Mouse (Mus musculus) brain, embryonic 18.5 days (tissue): ENCODE measurements around the gene Rapgef6.
"Not testable (repeated sequence)": the region's sequence is repeated elsewhere in the genome, so short reads cannot be mapped to it uniquely, and the experiment has no call there.

Source experiments
- DNase-seq: peaks from one replicate; pipeline ENCODE4 v3.0.0-alpha.2; 2012; ENCODE audit warnings: low read depth, low spot score

The Rapgef6 gene

DNA sequence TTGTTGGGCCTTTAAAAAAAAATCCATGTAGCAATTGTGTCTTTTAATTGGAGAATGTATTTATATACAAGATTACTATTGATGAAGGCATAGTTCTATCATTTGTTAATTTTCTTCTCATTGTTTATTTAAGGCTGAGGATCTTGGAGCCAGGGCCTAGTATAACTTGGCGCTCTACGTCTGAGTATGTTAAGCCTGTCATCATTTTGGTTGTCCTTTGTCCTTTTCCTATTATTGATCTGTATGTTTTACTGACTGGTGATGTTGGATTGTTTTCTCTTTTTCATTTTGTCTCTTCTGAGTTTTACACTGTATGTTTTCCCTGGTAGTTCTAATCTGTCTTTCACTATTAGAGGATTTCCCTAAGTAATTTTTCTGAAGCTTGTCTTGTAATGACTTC, 52.1 kb downstream of the Rapgef6 start:
- DNase-seq = no peak

DNA sequence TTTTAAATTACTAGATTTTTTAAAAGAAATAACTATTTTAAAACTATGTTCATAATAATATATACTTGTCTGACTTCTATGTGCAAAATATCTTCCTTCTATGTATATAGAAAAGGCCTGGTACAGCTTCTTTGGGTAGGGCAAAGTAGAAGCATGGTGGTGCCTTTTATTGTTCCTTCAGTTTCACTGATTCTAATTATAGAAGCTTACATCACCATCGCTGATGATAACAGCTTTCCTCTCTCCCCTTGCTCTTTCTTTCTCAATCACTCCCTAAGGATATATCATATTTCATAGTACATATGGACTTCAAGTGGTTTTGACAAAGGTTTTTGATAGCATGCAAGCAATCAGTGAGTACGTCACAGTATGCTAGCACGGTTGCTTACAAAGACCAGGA, 69.9 kb downstream of the Rapgef6 start:
- DNase-seq = no peak

GRCm38 (mm10) chr11:54594049-54594448, 71.4 kb downstream of the Rapgef6 start:
- DNase-seq = no peak

GRCm38 (mm10) chr11:54595053-54595452, 72.4 kb downstream of the Rapgef6 start:
- no peak for DNase-seq

DNA sequence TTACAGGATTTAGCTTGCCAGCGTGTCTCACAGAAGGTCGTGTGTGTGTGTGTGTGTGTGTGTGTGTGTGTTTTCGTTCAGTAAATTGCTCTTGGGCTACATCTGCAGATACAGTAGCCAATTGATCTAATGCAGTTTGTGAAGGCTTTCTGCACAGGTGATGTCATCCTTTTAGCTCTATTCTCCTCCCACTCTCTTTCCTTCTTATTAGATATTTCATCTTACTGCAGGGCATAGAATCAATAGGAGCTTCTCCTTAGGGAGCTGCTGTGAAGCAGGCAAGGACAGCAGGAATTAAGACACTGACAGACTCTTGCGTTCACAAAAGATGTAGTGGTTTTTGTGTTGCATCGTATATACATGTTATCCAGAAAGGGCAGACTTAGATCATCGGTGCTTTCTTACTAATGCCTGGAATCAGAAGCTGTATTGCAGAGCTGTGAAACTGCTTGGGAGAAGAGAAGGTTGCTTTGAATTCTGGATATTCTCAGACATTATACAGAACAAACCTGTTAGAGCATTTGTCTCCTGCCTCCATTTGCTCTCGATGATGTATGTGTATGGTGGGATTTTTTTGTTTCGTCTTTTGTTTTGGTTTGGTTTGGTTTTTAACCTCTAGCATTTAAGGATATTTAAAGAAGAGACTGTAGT, 73.4 kb downstream of the Rapgef6 start:
- DNase-seq = peak; percentile 37

DNA sequence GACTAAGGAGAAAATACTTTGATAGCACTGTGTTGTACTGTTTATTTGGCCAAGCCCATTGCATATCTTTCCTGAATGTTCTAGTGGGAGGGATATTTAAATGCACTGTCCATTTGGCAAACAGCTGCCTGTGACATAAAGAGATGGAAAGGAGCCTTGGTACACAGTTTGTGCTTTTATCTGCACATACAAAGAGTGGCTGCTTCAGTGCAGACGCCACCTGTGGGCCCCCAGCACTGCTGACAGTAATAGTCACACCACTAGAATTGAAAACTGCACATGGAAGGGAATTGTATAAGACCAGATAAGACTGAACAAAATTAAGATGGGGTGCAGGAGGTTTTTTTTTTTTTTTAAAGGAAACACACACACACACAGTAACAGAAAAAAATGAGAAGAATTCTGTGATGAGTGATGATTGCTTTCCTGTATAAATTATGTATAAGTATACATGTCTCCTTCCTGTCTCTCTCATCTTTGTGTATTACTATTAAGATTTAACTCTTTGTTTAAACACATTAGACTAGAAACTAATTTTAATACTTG, 75.3 kb downstream of the Rapgef6 start:
- no peak for DNase-seq

- DNase-seq = no peak
Observed at GRCm38 (mm10) chr11:54601121-54601520, 78.5 kb downstream of the Rapgef6 start.

DNA sequence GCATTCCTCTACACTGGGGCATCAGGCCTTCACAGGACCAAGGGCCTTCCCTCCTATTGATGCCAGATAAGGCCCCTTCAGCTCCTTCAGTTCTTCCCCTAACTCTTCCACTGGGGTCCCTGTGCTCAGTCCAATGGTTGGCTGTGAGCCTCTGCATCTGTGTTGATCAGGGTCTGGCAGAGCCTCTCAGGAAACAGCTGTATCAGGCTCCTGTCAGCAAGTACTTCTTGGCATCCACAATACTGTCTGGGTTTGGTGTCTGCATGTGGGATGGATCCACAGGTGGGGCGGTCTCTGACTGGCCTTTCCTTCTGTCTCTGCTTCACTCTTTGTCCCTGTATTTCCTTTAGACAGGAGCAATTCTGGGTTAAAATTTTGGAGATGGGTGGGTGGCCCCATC, 80.1 kb downstream of the Rapgef6 start:
- not testable (repeated sequence) for DNase-seq

- DNase-seq = no peak
Observed at GRCm38 (mm10) chr11:54604415-54604814, 81.8 kb downstream of the Rapgef6 start.

DNA sequence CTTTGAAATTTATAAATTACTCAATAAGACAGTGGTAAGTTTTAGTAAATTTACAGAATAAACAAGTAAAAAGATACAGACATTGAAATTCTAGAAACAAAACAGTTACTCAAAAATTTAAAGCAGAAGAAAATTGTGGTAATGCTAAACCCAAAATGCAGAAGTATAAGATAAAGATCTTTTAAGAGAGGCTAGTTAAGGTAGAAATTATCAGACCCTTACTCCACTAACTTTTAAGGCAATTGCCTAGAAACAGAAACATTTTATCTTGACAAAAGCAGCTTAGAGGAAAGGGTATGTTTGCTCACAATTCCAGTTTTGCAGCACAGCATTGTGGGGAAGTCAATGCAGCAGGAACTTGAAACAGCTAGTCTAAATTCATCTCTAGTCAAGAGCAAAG, 91.0 kb downstream of the Rapgef6 start:
- DNase-seq = no peak

GRCm38 (mm10) chr11:54614560-54614959, 91.9 kb downstream of the Rapgef6 start:
- no peak for DNase-seq

DNA sequence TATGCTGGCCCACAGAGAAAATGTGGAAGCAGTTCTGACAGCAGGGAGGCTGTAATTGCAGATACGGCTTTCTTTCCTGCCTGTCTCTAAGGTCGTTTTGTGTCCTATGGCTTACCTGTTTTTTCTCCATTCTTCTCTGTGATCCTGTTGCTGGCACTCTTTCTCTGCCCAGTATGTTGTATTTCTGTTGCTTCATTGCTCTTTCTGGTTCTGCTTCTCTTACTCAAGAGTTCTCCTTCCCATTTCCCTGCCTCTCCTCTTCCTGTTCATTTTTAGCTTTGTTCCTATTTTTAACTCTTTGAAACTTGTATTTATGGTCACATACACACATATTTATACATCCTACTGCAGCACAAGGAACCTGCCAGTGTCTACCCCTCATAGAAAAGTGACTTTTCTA, 96.2 kb downstream of the Rapgef6 start:
- no peak for DNase-seq

DNA sequence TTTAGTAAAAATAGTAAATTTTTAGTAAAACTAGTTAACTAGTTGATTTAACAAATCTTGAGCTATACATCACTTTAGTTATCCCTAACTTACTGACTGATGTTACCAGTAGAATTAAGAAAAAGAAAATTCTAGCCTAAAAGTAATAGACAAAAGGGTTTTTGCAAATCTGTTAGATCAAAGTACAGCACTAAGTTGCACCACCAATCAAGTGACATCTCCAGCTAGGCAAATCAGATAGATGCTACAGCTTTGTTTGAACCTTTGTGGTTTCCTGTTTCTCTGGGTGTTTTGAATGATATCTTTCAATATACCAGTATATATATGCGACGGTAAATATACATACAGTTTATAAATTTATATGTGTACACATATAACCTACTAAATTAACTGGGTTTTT, 99.1 kb downstream of the Rapgef6 start:
- DNase-seq = no peak

GRCm38 (mm10) chr11:54626905-54627304, 104.3 kb downstream of the Rapgef6 start:
- no peak for DNase-seq

- no peak for DNase-seq
Observed at GRCm38 (mm10) chr11:54646420-54646819, 123.8 kb downstream of the Rapgef6 start.

DNA sequence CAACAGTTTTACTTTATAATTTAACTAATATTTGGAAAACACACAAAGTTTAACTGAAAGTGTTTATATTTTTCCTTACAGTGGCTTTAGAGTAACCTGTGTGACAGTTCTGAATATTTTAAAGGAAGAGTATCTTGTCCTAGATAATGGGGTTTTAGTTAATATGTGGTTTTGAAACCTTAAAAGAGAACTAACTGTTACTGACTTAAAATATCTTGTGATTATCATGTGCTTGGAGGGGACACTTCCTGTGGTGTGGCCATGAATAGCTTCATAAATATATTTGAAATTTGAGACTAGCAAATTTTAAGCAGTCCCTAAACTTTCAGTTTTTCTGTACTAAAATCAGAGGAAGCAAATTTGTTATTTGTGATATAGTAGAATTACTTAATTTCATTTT, 125.9 kb downstream of the Rapgef6 start:
- DNase-seq = no peak

DNA sequence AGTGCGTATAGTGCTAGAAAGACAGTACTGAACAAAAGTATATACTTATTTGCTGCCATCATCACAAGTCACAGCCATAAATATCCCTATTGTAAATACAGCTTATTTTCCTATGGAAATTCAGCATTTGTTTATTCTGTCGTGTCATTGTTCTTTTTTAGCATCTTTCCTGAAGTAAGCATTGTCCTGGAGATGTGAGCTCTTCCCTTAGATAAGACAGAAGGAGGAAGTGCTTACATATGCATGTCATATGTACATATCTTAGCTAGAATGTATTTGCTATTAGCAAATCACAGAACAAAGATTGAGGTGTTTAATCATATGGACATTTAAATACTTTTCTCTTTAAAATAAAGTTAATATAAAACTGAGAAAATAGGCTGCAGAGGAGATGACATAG, 132.8 kb downstream of the Rapgef6 start:
- no peak for DNase-seq

DNA sequence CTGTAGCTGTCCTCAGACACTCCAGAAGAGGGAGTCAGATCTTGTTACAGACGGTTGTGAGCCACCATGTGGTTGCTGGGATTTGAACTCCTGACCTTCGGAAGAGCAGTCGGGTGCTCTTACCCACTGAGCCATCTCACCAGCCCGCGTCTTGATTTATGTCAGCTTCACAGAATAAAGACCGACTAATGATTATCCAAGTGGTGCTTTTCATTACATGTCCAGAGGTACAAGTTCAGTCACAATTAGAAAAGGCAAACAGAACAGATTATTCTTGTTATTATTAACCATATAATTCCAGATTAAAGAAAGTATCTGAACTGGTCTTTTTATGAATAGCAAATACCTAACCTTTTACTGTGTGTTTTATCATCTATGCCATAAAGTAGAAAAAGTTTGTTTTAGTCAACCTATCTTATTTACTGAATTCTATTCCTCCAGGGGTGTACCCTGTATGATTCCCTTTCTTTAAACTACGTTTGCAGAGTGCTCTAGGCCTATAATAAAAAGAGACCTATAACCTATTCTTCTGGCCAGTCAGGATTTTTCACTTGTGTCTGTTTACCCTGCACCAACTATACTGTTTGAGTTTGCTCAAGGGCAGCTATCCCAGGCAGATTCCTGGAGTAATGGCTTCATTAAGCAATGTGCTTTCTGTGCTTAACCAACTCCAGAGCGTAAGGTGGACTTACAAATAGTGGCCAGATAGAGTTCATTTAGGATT, 151.1 kb downstream of the Rapgef6 start:
- DNase-seq = no peak

DNA sequence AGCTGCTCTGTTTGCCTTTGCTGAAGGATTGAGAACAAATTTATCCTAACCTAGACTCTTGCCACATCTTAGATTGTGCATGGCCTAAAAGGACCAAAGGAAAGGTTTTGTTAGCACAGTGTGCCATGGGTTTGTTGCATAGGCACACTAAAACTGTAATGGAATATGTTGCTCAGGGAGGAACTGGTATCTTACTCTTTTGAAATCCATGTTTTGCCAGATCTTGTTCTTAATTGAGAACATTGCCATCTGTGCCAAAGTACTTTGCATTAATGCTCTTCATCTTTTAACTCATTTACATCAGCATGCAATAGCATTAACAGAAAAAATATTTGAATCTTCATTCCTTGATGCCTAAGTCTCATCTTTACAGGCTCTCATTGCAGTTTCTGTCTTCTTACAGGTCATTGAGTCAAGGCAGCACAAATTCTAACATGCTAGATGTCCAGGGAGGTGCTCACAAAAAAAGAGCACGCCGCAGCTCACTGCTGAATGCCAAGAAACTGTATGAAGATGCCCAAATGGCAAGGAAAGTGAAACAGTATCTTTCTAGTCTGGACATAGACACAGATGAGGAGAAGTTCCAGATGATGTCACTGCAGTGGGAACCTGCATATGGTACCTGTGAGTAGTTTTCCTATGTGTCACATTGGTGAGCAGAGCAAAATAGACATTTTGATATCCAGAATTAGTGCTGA, 153.3 kb downstream of the Rapgef6 start:
- no peak for DNase-seq

DNA sequence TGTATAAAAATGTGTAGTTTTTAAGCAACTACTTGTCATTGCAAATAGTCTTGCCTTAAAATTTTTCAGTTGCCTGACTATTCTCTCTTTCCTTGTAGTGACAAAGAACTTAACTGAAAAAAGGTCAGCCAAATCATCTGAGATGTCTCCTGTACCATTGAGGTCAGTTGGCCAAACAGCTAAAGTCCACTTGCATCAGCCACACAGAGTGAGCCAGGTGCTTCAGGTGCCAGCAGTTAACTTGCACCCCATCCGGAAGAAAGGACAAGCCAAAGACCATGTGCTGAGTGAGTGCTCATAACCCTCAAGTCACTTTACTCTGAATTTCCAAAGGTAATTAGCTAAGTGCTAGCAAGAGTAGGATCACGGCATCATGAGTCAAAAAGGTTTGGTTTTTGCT, 156.5 kb downstream of the Rapgef6 start:
- no peak for DNase-seq

- no peak for DNase-seq
Observed at GRCm38 (mm10) chr11:54684831-54685230, 162.2 kb downstream of the Rapgef6 start.

DNA sequence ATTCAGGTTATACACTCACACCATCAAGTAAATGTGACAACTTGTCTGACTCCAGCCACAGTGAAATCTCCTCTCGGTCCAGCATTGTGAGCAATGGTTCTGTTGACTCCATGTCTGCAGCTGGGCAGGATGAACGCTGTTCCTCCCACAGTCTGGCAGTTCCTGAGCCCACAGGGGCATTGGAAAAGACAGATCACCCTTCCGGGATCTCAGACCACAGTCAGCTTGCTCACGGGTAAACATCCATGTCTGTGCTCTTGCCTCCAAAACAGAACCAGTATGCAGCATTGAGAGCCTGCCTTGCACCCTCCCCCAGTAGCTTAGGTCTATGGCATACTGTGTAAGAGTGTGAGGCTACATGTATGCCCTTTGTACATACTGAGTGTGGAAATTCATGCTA, 167.5 kb downstream of the Rapgef6 start:
- no peak for DNase-seq

DNA sequence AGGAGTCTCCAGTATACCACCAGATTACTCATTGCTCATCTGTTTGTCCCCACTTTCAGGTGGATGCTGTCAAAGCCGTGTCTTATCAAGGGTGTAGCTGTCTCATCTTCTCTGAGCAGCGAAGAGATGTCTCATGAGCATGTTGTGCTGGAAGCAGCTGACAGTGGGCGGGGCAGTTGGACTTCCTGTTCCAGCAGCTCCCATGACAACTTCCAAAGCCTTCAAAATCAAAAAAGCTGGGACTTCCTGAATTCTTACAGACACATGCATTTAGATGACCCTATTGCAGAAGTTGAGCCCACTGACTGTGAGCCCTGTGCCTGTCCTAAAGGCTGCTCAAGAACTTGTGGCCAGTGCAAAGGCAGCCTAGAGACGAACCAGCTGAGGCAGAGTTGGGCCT, 168.5 kb downstream of the Rapgef6 start:
- no peak for DNase-seq
